ENCODE assay signal across 13 mouse cellular contexts in the genomic region with DNA sequence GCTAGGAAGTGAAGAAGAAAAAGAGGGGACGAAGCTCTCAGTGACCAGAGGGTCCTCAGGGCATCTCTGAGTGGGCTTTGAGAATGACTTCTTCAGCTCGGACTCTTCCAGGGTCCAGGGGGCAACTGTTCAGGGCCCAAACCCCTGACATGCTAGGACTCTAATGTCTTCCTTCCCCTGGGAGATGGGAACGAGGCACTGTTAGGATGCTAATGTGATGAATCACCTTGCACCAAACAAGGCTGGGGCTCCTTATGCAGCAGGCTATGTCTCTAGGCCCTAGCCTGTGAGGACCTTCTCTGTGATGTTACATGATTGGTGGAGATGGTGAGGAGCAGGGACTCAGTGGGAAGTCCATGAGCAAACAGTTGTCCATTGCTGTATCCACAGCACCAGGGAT.
DNase-seq lines count a peak whose midpoint lies in the region; ATAC-seq lines count a peak whose summit lies in the region.
"Had no signal": no experiment of that assay in that cellular context is flagged by ENCODE, and none has a peak within 500 bp of the region (broad histone marks: within the 10 kb centered on the region; RNA-seq: fewer than 3 reads in every experiment).

No protein-coding gene starts in this region.

- H3K9me3 ChIP-seq in hindbrain, embryonic 13.5 days = no peaks in the 10 kb centered on the region
- H3K9me3 ChIP-seq in hindbrain, embryonic 10.5 days = no peaks in the 10 kb centered on the region
- no peaks in the 10 kb centered on the region for H3K9me3 ChIP-seq in midbrain, embryonic 13.5 days
- no peaks in the 10 kb centered on the region for H3K9me3 ChIP-seq in midbrain, embryonic 11.5 days (ENCODE audit: control insufficient read depth, low read length)
- H3K9me3 ChIP-seq in liver, embryonic 11.5 days (ENCODE audit: control insufficient read depth, low read length) = no peaks in the 10 kb centered on the region
- H3K9me3 ChIP-seq: forebrain, embryonic 15.5 days; heart, embryonic 15.5 days; intestine, embryonic 15.5 days; limb, embryonic 12.5 days; liver, embryonic 12.5 days; midbrain, embryonic 10.5 days had no signal

- DNase-seq in hindbrain, embryonic 10.5 days (ENCODE audit: low spot score) = no peak
- no peak for DNase-seq in midbrain, embryonic 11.5 days (ENCODE audit: low spot score, missing footprints)
- DNase-seq in 3T3-L1 (ENCODE audit: low read depth, low spot score) = peak; percentile 74
- DNase-seq in Muller cell, postnatal 12 days (ENCODE audit: inconsistent ontology term) = peak; percentile 60
- DNase-seq in liver, embryonic 11.5 days (ENCODE audit: low spot score) = no peak

- H3K4me1 ChIP-seq in hindbrain, embryonic 13.5 days (replicated peaks) = no peaks in the 10 kb centered on the region
- H3K4me1 ChIP-seq in hindbrain, embryonic 10.5 days (replicated peaks) = 0 out of 2 replicates have a peak, but pooled peaks cover 4% of the 10 kb centered on the region
- no peaks in the 10 kb centered on the region for H3K4me1 ChIP-seq in midbrain, embryonic 13.5 days (replicated peaks)
- no peaks in the 10 kb centered on the region for H3K4me1 ChIP-seq in midbrain, embryonic 11.5 days (ENCODE audit: control insufficient read depth, insufficient read depth, low read length)
- no peaks in the 10 kb centered on the region for H3K4me1 ChIP-seq in liver, embryonic 11.5 days (replicated peaks; ENCODE audit: control insufficient read depth, insufficient read depth, low read length)
- H3K4me1 ChIP-seq: forebrain, embryonic 15.5 days; heart, embryonic 15.5 days; intestine, embryonic 15.5 days; limb, embryonic 12.5 days; liver, embryonic 12.5 days; midbrain, embryonic 10.5 days had no signal

- H3K27me3 ChIP-seq in hindbrain, embryonic 13.5 days = no peaks in the 10 kb centered on the region
- H3K27me3 ChIP-seq in hindbrain, embryonic 10.5 days (ENCODE audit: insufficient read depth, poor library complexity, severe bottlenecking) = no peaks in the 10 kb centered on the region
- H3K27me3 ChIP-seq in midbrain, embryonic 13.5 days = no peaks in the 10 kb centered on the region
- no peaks in the 10 kb centered on the region for H3K27me3 ChIP-seq in midbrain, embryonic 11.5 days (ENCODE audit: control insufficient read depth, insufficient read depth, low read length)
- no peaks in the 10 kb centered on the region for H3K27me3 ChIP-seq in liver, embryonic 11.5 days (replicated peaks; ENCODE audit: control insufficient read depth, insufficient read depth, low read length)
- H3K27me3 ChIP-seq: forebrain, embryonic 15.5 days; heart, embryonic 15.5 days; intestine, embryonic 15.5 days; limb, embryonic 12.5 days; liver, embryonic 12.5 days had no signal

- no peak overlapping the region for H3K27ac ChIP-seq in hindbrain, embryonic 13.5 days
- no peak overlapping the region for H3K27ac ChIP-seq in hindbrain, embryonic 10.5 days
- no peak overlapping the region for H3K27ac ChIP-seq in midbrain, embryonic 13.5 days
- H3K27ac ChIP-seq in midbrain, embryonic 11.5 days (ENCODE audit: low read depth, low read length) = no peak overlapping the region
- no peak overlapping the region for H3K27ac ChIP-seq in liver, embryonic 11.5 days (ENCODE audit: low read depth, low read length)
- H3K27ac ChIP-seq: forebrain, embryonic 15.5 days; heart, embryonic 15.5 days; intestine, embryonic 15.5 days; limb, embryonic 12.5 days; liver, embryonic 12.5 days; midbrain, embryonic 10.5 days had no signal

- no peak overlapping the region for H3K4me3 ChIP-seq in hindbrain, embryonic 13.5 days
- no peak overlapping the region for H3K4me3 ChIP-seq in hindbrain, embryonic 10.5 days
- H3K4me3 ChIP-seq in midbrain, embryonic 13.5 days (replicated peaks) = no peak overlapping the region
- no peak overlapping the region for H3K4me3 ChIP-seq in midbrain, embryonic 11.5 days (ENCODE audit: low read depth, low read length)
- H3K4me3 ChIP-seq in liver, embryonic 11.5 days (ENCODE audit: low read depth, low read length) = no peak overlapping the region
- H3K4me3 ChIP-seq: forebrain, embryonic 15.5 days; heart, embryonic 15.5 days; intestine, embryonic 15.5 days; limb, embryonic 12.5 days; liver, embryonic 12.5 days; midbrain, embryonic 10.5 days had no signal

- H3K4me2 ChIP-seq in hindbrain, embryonic 13.5 days = no peak overlapping the region
- H3K4me2 ChIP-seq in midbrain, embryonic 13.5 days (replicated peaks) = no peak overlapping the region
- no peak overlapping the region for H3K4me2 ChIP-seq in midbrain, embryonic 11.5 days
- no peak overlapping the region for H3K4me2 ChIP-seq in liver, embryonic 11.5 days
- H3K4me2 ChIP-seq: forebrain, embryonic 15.5 days; heart, embryonic 15.5 days; intestine, embryonic 15.5 days; limb, embryonic 12.5 days; liver, embryonic 12.5 days had no signal

- no peak overlapping the region for H3K9ac ChIP-seq in hindbrain, embryonic 13.5 days
- no peak overlapping the region for H3K9ac ChIP-seq in midbrain, embryonic 13.5 days (replicated peaks)
- no peak overlapping the region for H3K9ac ChIP-seq in midbrain, embryonic 11.5 days (ENCODE audit: low read length)
- no peak overlapping the region for H3K9ac ChIP-seq in liver, embryonic 11.5 days (ENCODE audit: low read depth, low read length)
- H3K9ac ChIP-seq: forebrain, embryonic 15.5 days; heart, embryonic 15.5 days; intestine, embryonic 15.5 days; limb, embryonic 12.5 days; liver, embryonic 12.5 days had no signal

- H3K36me3 ChIP-seq in hindbrain, embryonic 13.5 days = no peaks in the 10 kb centered on the region
- no peaks in the 10 kb centered on the region for H3K36me3 ChIP-seq in hindbrain, embryonic 10.5 days
- H3K36me3 ChIP-seq in midbrain, embryonic 13.5 days = no peaks in the 10 kb centered on the region
- H3K36me3 ChIP-seq in midbrain, embryonic 11.5 days (ENCODE audit: control insufficient read depth, insufficient read depth, low read length) = no peaks in the 10 kb centered on the region
- no peaks in the 10 kb centered on the region for H3K36me3 ChIP-seq in liver, embryonic 11.5 days (ENCODE audit: control insufficient read depth, insufficient read depth, low read length)
- H3K36me3 ChIP-seq: forebrain, embryonic 15.5 days; heart, embryonic 15.5 days; intestine, embryonic 15.5 days; limb, embryonic 12.5 days; liver, embryonic 12.5 days; midbrain, embryonic 10.5 days had no signal

- WGBS in hindbrain, embryonic 13.5 days = 67% methylated on average over 3 of the region's 3 CpGs
- 81% methylated on average over 3 of the region's 3 CpGs for WGBS in hindbrain, embryonic 10.5 days
- 78% methylated on average over 3 of the region's 3 CpGs for WGBS in midbrain, embryonic 13.5 days
- 72% methylated on average over 3 of the region's 3 CpGs for WGBS in midbrain, embryonic 11.5 days
- 64% methylated on average over 3 of the region's 3 CpGs for WGBS in liver, embryonic 11.5 days

- ATAC-seq in hindbrain, embryonic 13.5 days (ENCODE audit: low FRiP score) = 0 out of 2 replicates have a peak, but pooled peaks have one; percentile 32
- 0 out of 2 replicates have a peak, but pooled peaks have one; percentile 27 for ATAC-seq in midbrain, embryonic 13.5 days
- ATAC-seq in midbrain, embryonic 11.5 days (ENCODE audit: low FRiP score) = no peak
- no peak for ATAC-seq in liver, embryonic 11.5 days (replicated peaks; ENCODE audit: low FRiP score)
- ATAC-seq: forebrain, embryonic 15.5 days; intestine, embryonic 15.5 days; liver, embryonic 12.5 days had no signal

Comparison
In these comparisons a context has a peak if more than half of its experiments do, and no peak if none do; other contexts are left out.
1. ATAC-seq: peak in hindbrain, embryonic 13.5 days (single experiment) and midbrain, embryonic 13.5 days (single experiment); none in midbrain, embryonic 11.5 days (single experiment) and liver, embryonic 11.5 days (single experiment).
2. DNase-seq: peak in 3T3-L1 (single experiment) and Muller cell, postnatal 12 days (single experiment); none in hindbrain, embryonic 10.5 days (single experiment), midbrain, embryonic 11.5 days (single experiment) and liver, embryonic 11.5 days (single experiment).